Mouse (Mus musculus) CH12.LX (cell line): ENCODE measurements around the gene Foxo4. TPM values are rescaled to one million over a fixed set of nuclear protein-coding genes. Genes with fewer than 3 reads are reported as not detected.

Source experiments
- DNase-seq: peaks from one replicate; pipeline ENCODE4 v3.0.0-alpha.2; 2013; ENCODE audit errors: extremely low read depth
- H3K27ac ChIP-seq: 2 replicates; pipeline ENCODE4 v1.5.1; 2012; ENCODE audit warnings: low read depth, mild to moderate bottlenecking, control low read depth, moderate library complexity; ENCODE audit not compliant: insufficient read depth
- H3K27me3 ChIP-seq: replicated peaks from 2 replicates; pipeline ENCODE3; 2012; ENCODE audit warnings: inconsistent platforms
- H3K36me3 ChIP-seq, 2 experiments: replicated peaks in 1 of 2; 2 replicates each; pipeline versions ENCODE3 to v1.6.1; 2012; ENCODE audit warnings: inconsistent platforms in 1 of 2, low read length in 1 of 2, mild to moderate bottlenecking in 1 of 2, mixed read lengths in 1 of 2, moderate library complexity in 1 of 2; ENCODE audit not compliant: control insufficient read depth in 1 of 2, insufficient read depth in 1 of 2
- H3K4me1 ChIP-seq, 2 experiments: 2 replicates each; pipeline ENCODE4 v1.6.1; 2012; ENCODE audit warnings: inconsistent platforms in 1 of 2, moderate library complexity in 1 of 2; ENCODE audit not compliant: insufficient read depth in 2 of 2, control insufficient read depth in 1 of 2
- H3K4me2 ChIP-seq: 2 replicates; pipeline ENCODE4 v1.6.1; 2012; ENCODE audit warnings: low read depth, mild to moderate bottlenecking, control low read depth; ENCODE audit not compliant: poor library complexity, insufficient read depth, severe bottlenecking
- H3K4me3 ChIP-seq, 3 experiments: fragments of 150-350 bp in 1 of 3; sonication (generic) in 1 of 3; replicated peaks in 1 of 3; 2 replicates each; pipeline versions ENCODE3 to v1.5.1; 2011 to 2012; ENCODE audit warnings: low read depth in 2 of 3, low read length in 2 of 3, mild to moderate bottlenecking in 2 of 3, moderate library complexity in 2 of 3, control low read depth in 1 of 3, improper control_type of control experiment in 1 of 3, inconsistent platforms in 1 of 3, mixed read lengths in 1 of 3; ENCODE audit not compliant: poor library complexity in 1 of 3
- H3K79me2 ChIP-seq: replicated peaks from 2 replicates; pipeline ENCODE4 v1.6.1; 2012; ENCODE audit warnings: mild to moderate bottlenecking, moderate library complexity; ENCODE audit not compliant: control insufficient read depth, poor library complexity, insufficient read depth, severe bottlenecking; ENCODE audit errors: extremely low read depth
- H3K9ac ChIP-seq: 2 replicates; pipeline ENCODE4 v1.6.1; 2012; ENCODE audit warnings: low read depth, mild to moderate bottlenecking, control low read depth, moderate library complexity; ENCODE audit not compliant: insufficient read depth
- H3K9me3 ChIP-seq: replicated peaks from 2 replicates; pipeline ENCODE3; 2012; ENCODE audit warnings: low read length, inconsistent platforms, mixed read lengths
- CHD2 ChIP-seq: IDR thresholded peaks from 2 replicates; pipeline ENCODE4 v1.6.1; 2011; ENCODE audit warnings: low read length, improper control_type of control experiment
- E2F4 ChIP-seq: IDR thresholded peaks from 2 replicates; pipeline ENCODE4 v1.6.1; 2011; ENCODE audit warnings: low read depth, low read length, improper control_type of control experiment; ENCODE audit not compliant: insufficient replicate concordance
- ETS1 ChIP-seq: conservative IDR thresholded peaks from 2 replicates; pipeline ENCODE4 v1.6.1; 2012; ENCODE audit warnings: low read depth, mild to moderate bottlenecking, inconsistent platforms, low read length, improper control_type of control experiment, moderate library complexity
- HCFC1 ChIP-seq: IDR thresholded peaks from 2 replicates; pipeline ENCODE4 v1.6.1; 2012; ENCODE audit warnings: low read depth, mild to moderate bottlenecking, inconsistent platforms, low read length, improper control_type of control experiment
- JUND ChIP-seq: conservative IDR thresholded peaks from 2 replicates; pipeline ENCODE4 v1.6.1; 2011; ENCODE audit warnings: low read depth, low read length, improper control_type of control experiment
- KAT2A ChIP-seq: IDR thresholded peaks from 2 replicates; pipeline ENCODE4 v1.6.1; 2012; ENCODE audit warnings: low read length, improper control_type of control experiment, inconsistent platforms; ENCODE audit not compliant: insufficient replicate concordance
- NRF1 ChIP-seq: IDR thresholded peaks from 2 replicates; pipeline ENCODE4 v1.6.1; 2014; ENCODE audit warnings: low read depth, mild to moderate bottlenecking, inconsistent platforms, low read length, improper control_type of control experiment, moderate library complexity
- POLR2A ChIP-seq: IDR thresholded peaks from 2 replicates; pipeline ENCODE4 v1.6.1; 2011; ENCODE audit warnings: low read depth, mild to moderate bottlenecking, improper control_type of control experiment, low read length
- RAD21 ChIP-seq: IDR thresholded peaks from 2 replicates; pipeline ENCODE4 v1.6.1; 2011; ENCODE audit warnings: low read depth, mild to moderate bottlenecking, low read length, improper control_type of control experiment, moderate library complexity
- SIN3A ChIP-seq: IDR thresholded peaks from 2 replicates; pipeline ENCODE4 v1.6.1; 2012; ENCODE audit warnings: low read length, improper control_type of control experiment, inconsistent platforms
- TCF12 ChIP-seq: IDR thresholded peaks from 2 replicates; pipeline ENCODE4 v1.6.1; 2014; ENCODE audit warnings: low read depth, mild to moderate bottlenecking, inconsistent platforms, low read length, improper control_type of control experiment
- USF2 ChIP-seq: conservative IDR thresholded peaks from 2 replicates; pipeline ENCODE4 v1.6.1; 2011; ENCODE audit warnings: low read depth, low read length, improper control_type of control experiment
- ZC3H11A ChIP-seq: IDR thresholded peaks from 2 replicates; pipeline ENCODE4 v1.6.1; 2012; ENCODE audit warnings: low read depth, mild to moderate bottlenecking, inconsistent platforms, low read length, improper control_type of control experiment
- ZMIZ1 ChIP-seq: IDR thresholded peaks from 2 replicates; pipeline ENCODE4 v1.6.1; 2012; ENCODE audit warnings: low read depth, mild to moderate bottlenecking, inconsistent platforms, low read length, improper control_type of control experiment
- ZNF384 ChIP-seq: IDR thresholded peaks from 2 replicates; pipeline ENCODE4 v1.6.1; 2012; ENCODE audit warnings: low read depth, low read length, improper control_type of control experiment, inconsistent platforms
- dilution Hi-C: fragments of 300-500 bp; cut with MboI; formaldehyde crosslinking; loops from 2 replicates; pipeline ENCODE4 v1.14.3; 2020; ENCODE audit warnings: low sequenced_read_pairs; ENCODE audit not compliant: extremely low pct_unique_long_range_greater_than_20kb, extremely low pct_ligation_motif_present
- in situ Hi-C: fragments of 300-500 bp; cut with MboI; formaldehyde crosslinking; loops from 3 replicates; pipeline ENCODE4 v1.14.3; 2019; ENCODE audit warnings: low sequenced_read_pairs, low pct_ligation_motif_present, low pct_unique_long_range_greater_than_20kb, mixed read lengths
- polyA plus RNA-seq: library from polyadenylated mRNA; unstranded; fragments of >175 nt; gene quantifications from 2 replicates; pipeline ENCODE4 v1.2.1, GENCODE M21; 2012; ENCODE audit warnings: low read depth; ENCODE audit not compliant: insufficient read length
- total RNA-seq, 2 experiments: library from RNA; depleted of rRNA; stranded (reverse); fragments of 300-350 nt in 1 of 2; fragments of >200 nt in 1 of 2; gene quantifications; 2 replicates each; pipeline ENCODE4 v1.2.3; 2012 to 2014

Gene Foxo4
- total and polyA plus RNA-seq, 3 experiments = 8.2 to 10.5 (median 9.0) TPM

DNA sequence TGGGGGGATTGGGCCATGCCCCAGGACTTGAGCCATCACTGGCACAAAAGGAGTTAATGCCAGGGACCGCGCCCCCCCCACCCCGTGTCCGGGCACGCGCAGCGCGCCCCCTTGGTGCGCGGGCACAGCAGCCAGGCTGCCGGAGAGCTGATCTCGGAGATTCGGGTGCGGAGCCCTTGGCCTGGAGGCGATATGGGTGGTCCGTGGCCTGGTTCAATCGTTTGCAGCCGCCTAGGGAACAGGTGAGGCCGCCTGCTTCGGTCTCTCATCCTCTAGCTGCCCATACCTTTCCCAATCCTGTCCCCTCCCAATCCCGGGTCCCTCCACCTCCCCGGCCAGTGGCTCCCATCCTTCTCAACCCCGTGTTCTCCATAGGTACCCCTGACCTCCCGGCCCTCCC is 44.7 kb downstream of the Foxo4 start, which contains the start of gene Nlgn3:
Gene Nlgn3, plus strand, starts transcription at position 114 of the 400 bp plus-strand sequence.
- Histone ChIP-seq H3K27me3 (no peaks in the 10 kb centered on the region), H3K9ac (no peak within 1 kb of the TSS), H3K4me3 (no peak within 1 kb of the TSS), H3K27ac (no peak within 1 kb of the TSS), H3K9me3 (no peaks in the 10 kb centered on the region), H3K4me1 (no peaks in the 10 kb centered on the region), H3K4me2 (no peak within 1 kb of the TSS), H3K36me3 (peaks cover 31 to 50% of the 10 kb centered on the region in 2 experiments), H3K79me2 (no peaks in the 10 kb centered on the region)
- in situ Hi-C loops (loop anchor here (25.0 kb wide), 1 partner anchor 162 kb away; no protein-coding TSS in a partner anchor), dilution Hi-C loops (no loop called here)
- TF ChIP-seq RAD21 (no peak), JUND (no peak), ZMIZ1 (no peak), TCF12 (no peak), NRF1 (no peak), SIN3A (no peak), USF2 (no peak), KAT2A (no peak), ZNF384 (no peak), ZC3H11A (no peak), E2F4 (no peak)
- no peak for DNase-seq

DNA sequence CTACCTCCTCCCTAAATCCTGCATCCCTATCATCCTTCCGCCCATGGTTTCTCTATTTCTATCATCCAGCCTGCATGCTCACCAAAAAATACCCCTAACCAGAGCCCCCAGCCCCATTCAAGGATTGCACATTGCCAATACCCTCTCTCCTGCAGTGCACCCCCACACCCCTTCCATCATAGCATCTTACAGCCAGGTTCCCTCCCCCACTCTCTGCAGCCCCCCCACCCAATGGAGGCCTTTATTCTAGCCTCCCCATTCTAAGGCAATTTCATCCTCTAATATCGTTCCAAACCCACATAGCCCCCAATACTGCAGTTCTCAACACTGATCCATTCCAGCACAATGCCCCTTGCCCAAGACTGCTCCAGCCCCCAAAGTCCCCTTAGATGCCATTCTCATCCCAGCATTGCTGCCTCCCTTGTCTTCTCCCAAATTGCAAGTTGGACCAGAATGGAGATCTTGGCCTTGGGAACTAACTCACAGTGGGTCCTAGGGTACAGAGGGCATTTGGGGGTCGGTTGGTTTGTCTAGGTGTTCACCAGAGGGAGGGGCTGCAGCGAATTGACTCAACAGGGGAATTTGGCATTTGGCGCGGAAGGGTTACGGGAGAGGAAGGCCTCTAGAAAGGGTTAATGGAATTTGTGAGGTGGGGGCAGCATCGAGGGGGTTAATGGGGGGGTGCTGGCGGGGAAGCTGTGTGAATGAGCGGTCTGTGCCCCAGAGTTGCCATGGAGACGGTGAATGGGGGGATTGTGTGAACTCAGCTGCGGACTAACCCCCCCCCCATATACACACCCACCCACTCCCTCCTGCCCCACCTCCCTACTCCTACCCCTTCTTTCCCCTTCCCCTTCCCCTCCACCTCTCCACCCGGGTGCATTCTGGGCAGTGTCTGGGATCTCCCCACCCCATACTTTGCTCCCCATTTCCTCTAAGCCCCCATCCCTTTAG is 45.4 kb downstream of the Foxo4 start:
- dilution Hi-C loops = no loop called here
- DNase-seq = no peak
- H3K4me2 ChIP-seq = no peak overlapping the region

More for the DNA sequence above, 45.4 kb downstream of the Foxo4 start:
- peaks cover 25 to 43% of the 10 kb centered on the region in 2 experiments for H3K36me3 ChIP-seq
- H3K4me1 ChIP-seq = no peaks in the 10 kb centered on the region
- TF ChIP-seq ZNF384 (no peak), ETS1 (no peak), TCF12 (no peak), HCFC1 (no peak), CHD2 (no peak), POLR2A (no peak)
- H3K4me3 ChIP-seq = no peak overlapping the region
- no peaks in the 10 kb centered on the region for H3K79me2 ChIP-seq
- H3K27ac ChIP-seq = no peak overlapping the region
- in situ Hi-C loops = loop anchor here (25.0 kb wide), 1 partner anchor 162 kb away; no protein-coding TSS in a partner anchor
- no peaks in the 10 kb centered on the region for H3K27me3 ChIP-seq
- no peaks in the 10 kb centered on the region for H3K9me3 ChIP-seq
- no peak overlapping the region for H3K9ac ChIP-seq
